Mouse (Mus musculus) olfactory bulb, adult 2 months (tissue): ENCODE results near the gene Dvl2.

Experiments used
- CTCF ChIP-seq: fragments of 200-500 bp; IDR thresholded peaks from 2 replicates; pipeline ENCODE4 v1.5.1; 2012; ENCODE audit warnings: low read depth, mild to moderate bottlenecking, low read length, moderate library complexity; ENCODE audit not compliant: insufficient read depth
- POLR2A ChIP-seq: fragments of 200-500 bp; IDR thresholded peaks from 2 replicates; pipeline ENCODE4 v1.6.1; 2012; ENCODE audit warnings: mild to moderate bottlenecking, low read depth, low read length, moderate library complexity; ENCODE audit not compliant: insufficient read depth

- no peak for TF ChIP-seq POLR2A
- TF ChIP-seq CTCF = no peak
Observed at GRCm38 (mm10) chr11:70010961-70011360, 10.6 kb downstream of the Dvl2 start.
